Mouse (Mus musculus) stomach, postnatal 0 days (tissue): ENCODE measurements around the gene Ube2h.
A peak's percentile ranks its signal among the peaks of the same experiment; 100 is the strongest.

Source experiments
- CTCF ChIP-seq: IDR thresholded peaks from 2 replicates; pipeline ENCODE4 v1.5.1; 2016; ENCODE audit warnings: antibody characterized with exemption, low read depth, mild to moderate bottlenecking, moderate library complexity
- EP300 ChIP-seq: optimal IDR thresholded peaks from 2 replicates; pipeline ENCODE3; 2016; ENCODE audit warnings: antibody characterized with exemption

GRCm38 (mm10) chr6:30210788-30211187 lies 93.6 kb downstream of the Ube2h start:
- TF ChIP-seq CTCF = peak; percentile 94
- no peak for TF ChIP-seq EP300
